Mouse (Mus musculus): ENCODE results near the gene Slc39a11.
A peak's percentile ranks its signal among the peaks of the same experiment; 100 is the strongest.

Slc39a11 gene

GRCm38 (mm10) chr11:113649353-113650210 is at the start of gene Slc39a11:
TSS of gene Slc39a11 (minus strand) at chr11:113650079.
- DNase-seq: peak; percentile 62

GRCm38 (mm10) chr11:113699643-113700042 is 49.8 kb upstream of the Slc39a11 start:
- no peak for DNase-seq

- DNase-seq: no peak
Observed at GRCm38 (mm10) chr11:113698013-113698545, 48.2 kb upstream of the Slc39a11 start.

- DNase-seq: no peak
Observed at GRCm38 (mm10) chr11:113697571-113697970, 47.7 kb upstream of the Slc39a11 start.

GRCm38 (mm10) chr11:113691851-113692250 is 42.0 kb upstream of the Slc39a11 start:
- no peak for DNase-seq

- no peak for DNase-seq
Observed at GRCm38 (mm10) chr11:113691318-113691717, 41.4 kb upstream of the Slc39a11 start.

- DNase-seq: peak; percentile 59
Observed at GRCm38 (mm10) chr11:113690506-113690905, 40.6 kb upstream of the Slc39a11 start.

- no peak for DNase-seq
Observed at GRCm38 (mm10) chr11:113687031-113687430, 37.2 kb upstream of the Slc39a11 start.

- no peak for DNase-seq
Observed at GRCm38 (mm10) chr11:113684707-113685426, 35.0 kb upstream of the Slc39a11 start.

GRCm38 (mm10) chr11:113683957-113684706 is 34.3 kb upstream of the Slc39a11 start, which contains the start of the genes Fam104a and D11Wsu47e:
TSS of gene Fam104a (minus strand) at chr11:113684155.
TSS of gene D11Wsu47e (plus strand) at chr11:113684412.
- DNase-seq: peak; percentile 96

- no peak for DNase-seq
Observed at GRCm38 (mm10) chr11:113683627-113683956, 33.7 kb upstream of the Slc39a11 start.

- peak; percentile 40 for DNase-seq
Observed at GRCm38 (mm10) chr11:113682897-113683626, 33.2 kb upstream of the Slc39a11 start.

GRCm38 (mm10) chr11:113681979-113682378 is 32.1 kb upstream of the Slc39a11 start:
- no peak for DNase-seq

GRCm38 (mm10) chr11:113680954-113681353 is 31.1 kb upstream of the Slc39a11 start:
- no peak for DNase-seq

- no peak for DNase-seq
Observed at GRCm38 (mm10) chr11:113678373-113678772, 28.5 kb upstream of the Slc39a11 start.

GRCm38 (mm10) chr11:113677378-113677777 is 27.5 kb upstream of the Slc39a11 start:
- no peak for DNase-seq

- DNase-seq: no peak
Observed at GRCm38 (mm10) chr11:113676847-113677246, 27.0 kb upstream of the Slc39a11 start.

GRCm38 (mm10) chr11:113674595-113674994 is 24.7 kb upstream of the Slc39a11 start:
- no peak for DNase-seq

- peak; percentile 48 for DNase-seq
Observed at GRCm38 (mm10) chr11:113673614-113674013, 23.7 kb upstream of the Slc39a11 start.

- DNase-seq: no peak
Observed at GRCm38 (mm10) chr11:113669711-113670110, 19.8 kb upstream of the Slc39a11 start.

- no peak for DNase-seq
Observed at GRCm38 (mm10) chr11:113668857-113669256, 19.0 kb upstream of the Slc39a11 start.

GRCm38 (mm10) chr11:113667704-113668103 is 17.8 kb upstream of the Slc39a11 start:
- DNase-seq: no peak

Measured in layer of hippocampus, adult 9-11 months (tissue).